Mouse (Mus musculus): ENCODE data around the gene Btbd19.

The Btbd19 gene

DNA sequence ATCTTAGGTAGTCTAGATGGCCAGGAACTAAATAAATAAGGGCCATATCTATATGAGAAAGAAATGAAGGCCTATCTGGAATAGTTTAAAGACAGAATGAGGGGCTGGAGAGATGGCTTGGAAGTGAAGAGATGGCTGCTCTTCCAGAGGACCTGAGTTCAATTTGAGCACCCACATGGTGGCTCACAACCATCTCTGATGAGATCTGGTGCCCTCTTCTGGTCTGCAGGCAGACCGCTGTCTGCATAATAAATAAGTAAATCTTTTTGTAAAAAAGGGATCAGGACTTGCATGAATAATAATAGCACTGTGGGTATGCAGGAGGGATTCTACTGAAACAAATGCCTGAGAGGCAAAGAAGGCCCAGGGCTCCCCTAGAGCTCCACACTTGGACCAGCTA lies 12.3 kb downstream of the Btbd19 start:
- DNase-seq (ENCODE audit: low spot score in 2 of 2): no peak

GRCm38 (mm10) chr4:117110985-117111384 lies 14.5 kb downstream of the Btbd19 start:
- no peak for DNase-seq (ENCODE audit: low spot score in 2 of 2)

DNA sequence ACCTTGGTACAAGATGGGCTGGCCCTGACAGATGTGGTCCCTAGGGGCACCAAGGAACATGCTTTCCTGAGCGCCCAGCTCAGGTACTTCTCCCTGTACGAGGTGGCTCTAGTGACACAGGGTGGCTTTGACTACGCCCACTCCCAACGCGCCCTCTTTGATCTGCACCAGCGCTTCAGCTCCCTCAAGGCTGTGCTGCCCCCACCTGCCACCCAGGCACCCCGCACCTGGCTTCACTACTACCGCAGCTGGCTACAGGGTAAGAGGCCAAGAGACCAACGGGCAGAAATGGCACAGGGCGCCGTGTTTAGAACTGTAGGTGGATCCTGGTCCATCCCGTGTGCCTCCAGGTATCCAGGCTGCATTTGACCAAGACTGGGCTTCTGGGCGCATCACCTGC lies 15.3 kb downstream of the Btbd19 start:
- DNase-seq (ENCODE audit: low spot score in 2 of 2): no peak

GRCm38 (mm10) chr4:117109330-117109729 lies 16.2 kb downstream of the Btbd19 start:
- no peak for DNase-seq (ENCODE audit: low spot score in 2 of 2)

- no peak for DNase-seq (ENCODE audit: low spot score in 2 of 2)
Observed at GRCm38 (mm10) chr4:117108524-117108849, 17.0 kb downstream of the Btbd19 start.

DNA sequence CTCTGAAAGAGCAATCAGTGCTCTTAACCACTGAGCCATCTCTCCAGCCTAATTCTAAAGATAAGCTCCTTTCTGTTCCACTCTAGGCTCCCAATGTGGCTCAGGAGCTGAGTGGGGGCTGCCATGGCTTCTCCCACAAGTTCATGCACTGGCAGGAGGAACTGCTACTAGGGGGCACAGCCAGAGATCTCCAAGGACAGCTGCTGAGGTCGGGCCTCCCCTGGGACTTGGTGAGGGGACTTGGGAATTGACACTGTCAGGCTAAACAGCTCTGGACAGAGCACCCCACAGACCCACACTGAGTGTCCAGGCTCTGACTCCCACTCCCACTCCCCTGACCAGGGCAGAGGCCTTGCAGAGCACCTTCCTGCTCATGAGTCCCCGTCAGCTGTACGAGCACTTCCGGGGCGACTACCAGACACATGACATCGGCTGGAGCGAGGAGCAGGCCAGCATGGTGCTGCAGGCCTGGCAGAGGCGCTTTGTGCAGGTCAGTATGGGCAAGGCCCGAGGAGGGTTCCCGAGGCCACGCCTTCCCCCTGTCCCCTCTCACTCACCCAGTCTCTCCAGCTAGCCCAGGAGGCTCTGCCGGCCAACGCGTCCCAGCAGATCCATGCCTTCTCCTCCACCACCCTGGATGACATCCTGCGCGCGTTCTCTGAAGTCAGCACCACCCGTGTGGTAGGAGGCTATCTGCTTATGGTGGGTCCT lies 17.6 kb downstream of the Btbd19 start:
- no peak for DNase-seq (ENCODE audit: low spot score in 2 of 2)

- DNase-seq (ENCODE audit: low spot score in 2 of 2): no peak
Observed at GRCm38 (mm10) chr4:117105127-117105526, 20.4 kb downstream of the Btbd19 start.

DNA sequence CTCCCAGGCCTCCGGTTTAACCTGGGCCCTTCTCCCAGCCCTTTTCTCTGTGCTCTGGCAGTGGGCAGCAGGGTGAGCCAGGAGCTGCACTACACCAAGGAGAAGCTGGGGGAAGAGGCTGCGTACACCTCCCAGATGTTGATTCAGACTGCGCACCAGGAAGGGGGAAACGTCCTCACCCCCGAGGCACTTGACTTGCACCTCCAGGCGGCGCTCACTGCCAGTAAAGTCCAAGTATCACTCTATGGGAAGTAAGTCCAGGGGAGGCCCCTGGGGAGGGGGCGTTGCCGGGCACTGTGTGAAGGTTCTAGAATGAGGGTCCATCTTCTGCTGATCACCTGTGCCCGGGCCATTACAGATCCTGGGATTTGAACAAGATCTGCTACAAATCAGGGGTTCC lies 20.9 kb downstream of the Btbd19 start:
- no peak for DNase-seq (ENCODE audit: low spot score in 2 of 2)

DNA sequence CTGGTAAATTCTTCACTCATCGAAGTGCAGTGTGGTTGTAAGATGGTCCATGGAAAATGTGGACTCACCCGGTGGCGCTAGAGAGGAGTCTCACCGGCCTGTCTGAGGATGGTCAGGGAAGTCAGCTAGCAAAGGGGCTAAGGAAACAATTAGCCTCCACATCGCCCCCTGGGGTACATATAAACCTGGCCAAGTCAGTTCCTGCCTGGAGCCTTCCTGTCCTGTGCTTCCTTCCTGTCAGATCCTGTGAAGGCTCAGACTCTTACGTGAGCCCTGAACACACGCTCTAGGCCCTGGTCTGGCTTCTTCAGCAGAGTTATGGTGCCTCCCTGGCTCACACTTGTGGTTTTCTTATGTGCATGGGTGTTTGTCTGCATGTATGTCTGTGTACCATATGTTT lies 24.3 kb downstream of the Btbd19 start:
- DNase-seq (ENCODE audit: low spot score in 2 of 2): no peak

- DNase-seq (ENCODE audit: low spot score in 2 of 2): no peak
Observed at GRCm38 (mm10) chr4:117100036-117100435, 25.5 kb downstream of the Btbd19 start.

GRCm38 (mm10) chr4:117098764-117099036 lies 26.8 kb downstream of the Btbd19 start:
- no peak for DNase-seq (ENCODE audit: low spot score in 2 of 2)

DNA sequence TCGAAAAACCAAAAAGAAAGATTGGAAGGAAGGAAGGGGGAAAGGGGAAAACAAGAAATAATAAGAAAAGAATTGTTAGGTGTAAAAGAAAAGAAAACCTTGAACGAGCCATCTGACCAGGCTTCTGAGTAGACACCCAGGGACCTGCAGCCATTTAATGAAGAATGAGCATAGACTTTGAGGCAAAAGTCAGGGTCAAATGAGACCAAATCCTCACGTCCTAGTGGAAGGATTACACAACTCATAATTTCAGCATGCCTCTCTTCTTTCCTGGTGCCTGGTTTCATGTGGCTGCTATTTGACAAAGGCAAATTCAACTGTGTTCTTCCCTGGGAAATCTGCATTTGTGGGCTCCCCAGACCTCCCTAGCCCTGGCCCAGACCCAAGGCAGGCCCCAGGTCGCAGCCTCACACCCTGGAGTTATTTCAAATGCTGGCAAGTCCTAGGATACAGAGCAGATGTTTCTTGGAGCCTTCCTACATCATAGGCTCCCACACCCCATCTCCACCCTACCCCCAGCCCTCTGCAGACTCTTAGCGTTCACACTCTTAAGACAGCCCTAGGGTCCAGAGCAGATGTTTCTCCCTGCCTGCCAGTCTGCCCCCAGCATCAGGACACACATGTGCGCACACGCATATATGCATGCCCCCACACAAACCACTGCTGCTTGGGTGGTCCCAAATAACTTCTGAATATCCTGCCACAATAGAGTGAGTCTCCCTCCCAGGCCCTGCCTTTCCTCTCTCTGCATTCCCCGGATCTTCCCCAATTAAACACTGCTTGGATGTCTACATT lies 27.4 kb downstream of the Btbd19 start:
- no peak for DNase-seq (ENCODE audit: low spot score in 2 of 2)

DNA sequence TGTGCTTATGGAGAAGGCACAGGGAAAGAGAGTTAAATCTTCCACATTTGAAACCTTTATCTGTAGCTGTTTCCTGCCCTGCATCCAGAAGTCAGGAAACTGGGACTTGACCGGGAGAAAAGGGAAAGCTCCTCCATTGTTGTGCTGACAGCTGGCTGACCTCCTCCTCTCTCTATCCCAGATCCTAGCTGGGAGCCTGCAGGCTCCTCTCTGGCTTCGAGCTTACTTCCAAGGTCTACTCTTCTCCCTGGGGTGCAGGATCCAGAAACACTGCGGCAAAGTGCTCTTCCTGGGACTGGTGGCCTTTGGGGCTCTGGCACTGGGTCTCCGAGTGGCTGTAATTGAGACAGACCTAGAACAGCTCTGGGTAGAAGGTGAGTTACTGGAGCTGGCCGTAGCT lies 28.9 kb downstream of the Btbd19 start:
- DNase-seq (ENCODE audit: low spot score in 2 of 2): no peak

DNA sequence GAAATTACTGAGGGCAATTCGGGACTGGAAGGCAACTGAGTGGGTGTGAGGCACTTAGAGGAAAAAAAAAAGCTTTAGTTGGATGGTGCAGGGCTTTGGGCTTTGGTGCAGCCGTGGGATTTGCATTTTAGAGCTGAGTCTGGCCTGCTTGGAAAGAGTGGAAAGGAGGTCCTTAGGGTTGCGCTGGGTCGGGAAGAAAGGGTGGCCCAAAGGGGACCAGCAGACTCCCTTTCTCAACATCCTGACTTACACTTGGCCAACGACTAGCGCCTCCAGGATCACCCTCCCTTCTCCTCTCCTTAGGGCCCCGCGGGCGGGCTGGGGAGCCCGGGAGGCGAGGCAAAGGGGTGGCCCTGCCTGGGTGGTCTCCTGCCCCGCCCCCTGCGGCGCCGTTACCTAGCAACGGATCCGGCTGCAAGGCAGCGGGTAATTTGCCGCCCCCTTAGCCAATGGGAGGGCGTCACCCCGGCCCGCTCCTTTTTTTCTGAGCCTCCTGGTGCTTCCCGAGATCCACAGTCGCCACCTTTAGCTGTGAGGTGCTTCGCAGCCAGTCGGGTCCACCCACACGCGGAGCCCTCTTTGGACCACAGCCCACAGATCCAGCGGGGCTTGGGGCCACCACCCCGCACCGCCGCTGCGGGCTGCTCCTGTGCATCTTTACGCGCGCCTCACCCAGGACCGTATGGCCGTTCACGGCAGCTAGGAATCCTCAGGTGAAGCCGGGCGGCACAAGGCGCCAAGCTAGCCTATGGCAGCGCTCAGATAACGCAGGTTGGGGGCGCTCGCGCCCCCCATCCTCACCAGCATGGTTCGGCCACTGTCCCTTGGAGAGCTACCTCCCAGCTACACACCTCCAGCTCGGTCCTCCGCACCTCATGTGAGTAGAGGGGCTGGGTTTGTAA lies 29.7 kb downstream of the Btbd19 start, which contains the start of gene Ptch2:
Ptch2 (plus strand) TSS at position 525 of the 902 bp plus-strand sequence.
- DNase-seq (ENCODE audit: low spot score in 2 of 2): peak; percentile 10 to 21

DNA sequence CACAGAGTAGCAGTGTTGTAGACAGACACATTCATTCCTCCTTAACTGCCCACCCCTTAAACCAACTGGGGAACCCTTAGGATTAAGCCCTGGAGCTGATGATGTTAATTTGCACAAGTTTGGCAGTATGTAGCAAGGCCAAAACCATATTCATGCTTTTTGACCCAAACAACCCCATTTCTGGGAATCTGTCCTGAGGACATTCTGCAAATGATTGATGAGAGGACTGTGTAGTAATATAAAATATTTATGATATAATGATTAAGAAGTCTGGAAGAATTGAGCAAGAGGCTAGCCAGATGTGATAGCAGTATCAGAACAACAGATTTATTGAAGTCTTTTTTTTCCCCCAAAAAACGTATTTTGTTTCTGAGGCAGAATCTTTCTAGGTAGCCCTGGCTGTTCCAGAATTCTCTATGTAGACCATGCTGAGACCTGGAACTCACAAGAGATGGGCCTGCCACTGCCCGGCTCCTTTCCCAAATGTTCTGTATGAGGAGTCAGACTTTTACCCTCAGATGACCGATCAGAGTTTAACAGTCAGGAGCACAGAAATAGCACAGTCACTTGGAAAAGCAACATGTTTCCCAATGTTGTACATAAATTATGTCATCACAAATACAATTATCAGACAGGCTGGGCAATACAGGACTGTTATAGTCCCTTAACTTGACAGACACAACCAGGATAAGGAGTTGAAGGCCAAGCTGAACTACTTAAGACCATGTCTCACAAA lies 30.7 kb downstream of the Btbd19 start:
- no peak for DNase-seq (ENCODE audit: low spot score in 2 of 2)

DNA sequence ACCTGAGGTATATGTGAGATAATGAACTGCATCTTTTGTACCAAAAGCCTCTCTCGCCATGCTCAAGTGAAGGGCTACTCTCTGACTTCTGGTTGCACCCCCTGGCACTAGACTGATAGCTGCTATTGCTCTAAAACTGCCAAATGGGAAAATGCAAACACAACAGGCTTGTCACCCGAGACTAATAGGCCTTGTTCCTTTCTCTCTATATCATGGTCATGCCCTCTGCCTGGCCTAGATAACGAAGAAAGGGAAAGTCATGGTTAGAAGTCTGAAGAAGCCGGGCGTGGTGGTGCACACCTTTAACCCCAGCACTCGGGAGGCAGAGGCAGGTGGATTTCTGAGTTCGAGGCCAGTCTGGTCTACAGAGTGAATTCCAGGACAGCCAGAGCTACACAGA lies 34.9 kb downstream of the Btbd19 start:
- DNase-seq (ENCODE audit: low spot score in 2 of 2): no peak

- DNase-seq (ENCODE audit: low spot score in 2 of 2): no peak
Observed at GRCm38 (mm10) chr4:117087948-117088640, 37.4 kb downstream of the Btbd19 start.

DNA sequence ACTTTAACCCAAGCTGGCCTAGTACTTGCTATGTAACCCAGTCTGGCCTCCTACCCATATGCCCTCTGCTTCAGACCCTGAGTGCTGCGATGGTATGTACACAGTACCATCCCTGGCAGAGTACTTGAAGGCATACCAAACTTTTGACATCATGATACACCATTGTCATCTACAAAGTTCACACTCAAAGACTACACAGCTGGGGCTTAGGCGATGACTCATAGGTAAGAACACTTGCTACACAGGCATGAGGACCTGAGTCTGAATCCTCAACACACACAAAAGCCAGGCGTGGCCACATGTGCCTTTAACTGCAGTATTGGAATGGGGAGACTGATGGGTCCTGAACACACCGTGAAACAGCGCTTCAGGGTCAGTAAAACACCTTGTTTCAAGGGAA lies 54.3 kb downstream of the Btbd19 start:
- DNase-seq (ENCODE audit: low spot score in 2 of 2): no peak

GRCm38 (mm10) chr4:117070624-117071023 lies 54.9 kb downstream of the Btbd19 start:
- DNase-seq (ENCODE audit: low spot score in 2 of 2): no peak

DNA sequence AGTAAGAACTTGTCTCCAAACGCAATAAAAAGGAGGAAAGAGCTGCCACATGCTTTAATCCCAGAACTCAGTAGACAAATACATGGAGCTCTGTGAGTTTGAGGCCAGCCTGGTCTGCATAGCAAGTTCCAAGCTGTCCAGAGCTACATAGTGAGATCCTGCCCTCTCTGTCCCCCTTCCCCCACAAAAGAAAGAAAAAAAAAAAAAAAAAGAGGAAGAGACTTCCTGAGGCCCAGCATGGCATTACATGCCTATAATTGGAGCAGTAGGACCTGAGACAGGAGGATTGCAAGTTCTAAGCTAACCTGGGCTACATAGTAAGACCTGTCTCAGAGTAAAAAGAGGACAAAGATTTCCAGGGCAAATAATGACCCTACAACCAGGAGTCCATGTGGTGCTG lies 55.9 kb downstream of the Btbd19 start:
- no peak for DNase-seq (ENCODE audit: low spot score in 2 of 2)

All from right cerebral cortex, adult 2 months (tissue).